17 mouse cellular contexts compared by ENCODE assay signal in the genomic region with DNA sequence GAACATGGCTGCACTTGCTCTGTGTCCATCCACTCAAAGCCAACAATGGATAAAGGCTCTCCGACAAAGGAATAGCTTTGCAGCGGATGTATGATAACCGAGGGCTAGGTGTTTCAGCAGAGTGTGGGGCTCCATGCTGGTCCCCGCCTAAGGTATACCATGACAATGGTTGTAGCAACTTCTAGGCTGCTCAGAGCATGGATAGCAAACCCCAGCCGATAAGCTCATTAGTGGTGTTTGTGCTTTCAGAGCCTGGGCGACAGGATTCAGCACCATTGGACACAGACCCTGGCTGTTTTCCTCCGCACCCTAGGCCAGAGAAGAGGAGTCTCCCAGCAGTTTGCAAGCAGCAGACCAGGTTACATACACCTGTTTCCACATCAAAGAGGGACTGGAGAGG.
"Had no signal": no experiment of that assay in that cellular context is flagged by ENCODE, and none has a peak within 500 bp of the region (broad histone marks: within the 10 kb centered on the region; RNA-seq: fewer than 3 reads in every experiment).

No protein-coding gene starts in this region.

- H3K4me2 ChIP-seq: limb, embryonic 12.5 days; lung, embryonic 15.5 days; midbrain, embryonic 11.5 days; midbrain, embryonic 15.5 days; neural tube, embryonic 12.5 days; stomach, embryonic 15.5 days had no signal

- H3K4me3 ChIP-seq: layer of hippocampus, adult 2 months; limb, embryonic 12.5 days; lung, embryonic 15.5 days; midbrain, embryonic 15.5 days; neural tube, embryonic 12.5 days; stomach, embryonic 15.5 days had no signal

- DNase-seq: kidney, adult 11 months; kidney, adult 9 months; kidney, postnatal 36 days; lung, postnatal 14 days; right cerebral cortex, postnatal 4 days; spleen, adult 18-20 months; thymus, adult 2 months; thymus, postnatal 25 days had no signal

- H3K27me3 ChIP-seq: lung, embryonic 15.5 days; stomach, embryonic 15.5 days had no signal

- H3K9ac ChIP-seq: limb, embryonic 12.5 days; lung, embryonic 15.5 days; midbrain, embryonic 15.5 days; neural tube, embryonic 12.5 days; stomach, embryonic 15.5 days had no signal

- H3K4me1 ChIP-seq: midbrain, embryonic 15.5 days had no signal

- H3K27ac ChIP-seq: kidney, postnatal 0 days; layer of hippocampus, adult 2 months; limb, embryonic 12.5 days; lung, embryonic 15.5 days; macrophage; midbrain, embryonic 15.5 days; neural tube, embryonic 12.5 days; stomach, embryonic 15.5 days had no signal

- ATAC-seq: midbrain, embryonic 15.5 days had no signal

- H3K36me3 ChIP-seq: limb, embryonic 12.5 days; lung, embryonic 15.5 days; midbrain, embryonic 15.5 days; stomach, embryonic 15.5 days had no signal

- H3K9me3 ChIP-seq: limb, embryonic 12.5 days; lung, embryonic 15.5 days; midbrain, embryonic 15.5 days; neural tube, embryonic 12.5 days; stomach, embryonic 15.5 days had no signal
